Mouse (Mus musculus): ENCODE data around the gene Atxn1.

Atxn1 gene

DNA sequence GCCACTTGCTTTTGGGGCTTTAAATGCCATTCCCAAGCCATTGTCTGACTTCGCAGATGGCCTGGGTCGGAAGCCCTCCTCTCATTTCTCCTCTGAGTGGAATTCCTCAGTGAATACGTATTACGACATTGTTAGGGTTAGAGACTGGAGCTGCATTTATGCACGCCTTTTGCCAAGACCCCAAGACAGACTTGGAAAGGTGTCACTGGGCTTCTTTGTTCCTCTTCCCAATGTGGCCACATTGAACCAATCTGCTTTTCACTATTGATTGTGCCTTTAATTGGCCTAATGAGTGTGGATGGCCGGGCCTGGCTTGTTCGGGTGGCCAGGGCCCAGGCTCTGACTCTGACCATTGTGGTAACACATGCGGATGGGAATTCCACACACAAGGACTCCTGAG lies 336.5 kb downstream of the Atxn1 start:
- DNase-seq (ENCODE audit: low spot score) = no peak

DNA sequence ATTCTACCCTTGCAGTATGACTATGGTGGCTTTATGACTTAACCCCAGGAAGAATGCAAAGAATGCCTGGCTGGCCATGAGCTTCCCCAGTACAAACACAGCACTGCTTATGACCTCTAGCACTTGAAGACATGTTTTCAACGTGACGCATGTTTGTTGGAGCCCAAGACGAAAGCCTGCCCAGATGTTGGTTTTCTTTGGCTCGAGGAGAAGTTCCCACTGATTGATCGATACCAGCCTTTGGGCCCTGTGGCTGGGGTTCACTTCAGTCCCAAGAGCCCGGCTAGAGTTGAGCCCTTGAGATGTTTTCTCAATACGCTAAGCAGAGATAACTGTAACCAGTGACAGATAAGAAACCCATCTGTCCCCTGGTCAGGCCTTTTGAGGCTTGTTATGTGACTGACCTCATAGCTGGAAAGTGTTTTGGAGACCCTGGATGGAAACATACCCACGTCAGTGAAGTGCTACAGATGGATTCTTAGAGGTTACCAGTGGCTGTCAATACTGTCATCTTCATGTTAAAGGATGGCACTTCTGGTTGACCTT lies 337.5 kb downstream of the Atxn1 start:
- no peak for DNase-seq (ENCODE audit: low spot score)

DNA sequence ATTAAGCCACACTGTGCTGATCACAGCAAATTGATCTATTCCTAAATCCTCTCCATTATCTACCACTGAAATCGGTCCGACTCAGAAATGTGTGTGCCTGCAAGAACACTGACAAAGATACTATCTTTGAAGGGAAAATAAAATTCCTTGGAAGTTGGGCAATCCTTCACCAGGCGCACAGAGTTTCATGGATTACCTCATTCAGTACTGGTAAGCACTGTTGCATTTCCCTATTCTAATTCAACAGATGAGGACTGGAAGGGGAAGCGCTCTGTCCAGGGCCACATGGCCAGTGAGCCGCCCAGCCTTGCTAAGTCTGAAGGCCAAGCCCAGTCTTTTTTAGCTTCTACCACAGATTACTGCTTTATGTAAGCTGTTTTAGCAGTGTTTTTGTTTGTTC lies 339.1 kb downstream of the Atxn1 start:
- DNase-seq (ENCODE audit: low spot score) = no peak

DNA sequence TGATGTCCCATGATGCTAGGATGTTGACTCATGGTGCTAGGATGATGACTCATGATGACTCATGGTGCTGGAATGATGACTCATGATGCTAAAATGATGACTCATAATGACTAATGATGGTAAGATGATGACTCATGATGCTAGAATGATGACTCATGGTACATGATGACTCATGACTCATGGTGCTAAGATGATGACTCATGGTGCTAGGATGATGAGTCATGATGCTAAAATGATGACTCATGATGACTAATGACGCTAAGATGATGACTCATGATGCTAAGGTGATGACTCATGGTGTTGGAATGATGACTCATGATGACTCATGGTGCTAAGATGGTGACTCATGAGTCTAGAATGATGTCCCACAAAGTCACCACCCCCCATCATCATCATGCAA lies 341.0 kb downstream of the Atxn1 start:
- no peak for DNase-seq (ENCODE audit: low spot score)

DNA sequence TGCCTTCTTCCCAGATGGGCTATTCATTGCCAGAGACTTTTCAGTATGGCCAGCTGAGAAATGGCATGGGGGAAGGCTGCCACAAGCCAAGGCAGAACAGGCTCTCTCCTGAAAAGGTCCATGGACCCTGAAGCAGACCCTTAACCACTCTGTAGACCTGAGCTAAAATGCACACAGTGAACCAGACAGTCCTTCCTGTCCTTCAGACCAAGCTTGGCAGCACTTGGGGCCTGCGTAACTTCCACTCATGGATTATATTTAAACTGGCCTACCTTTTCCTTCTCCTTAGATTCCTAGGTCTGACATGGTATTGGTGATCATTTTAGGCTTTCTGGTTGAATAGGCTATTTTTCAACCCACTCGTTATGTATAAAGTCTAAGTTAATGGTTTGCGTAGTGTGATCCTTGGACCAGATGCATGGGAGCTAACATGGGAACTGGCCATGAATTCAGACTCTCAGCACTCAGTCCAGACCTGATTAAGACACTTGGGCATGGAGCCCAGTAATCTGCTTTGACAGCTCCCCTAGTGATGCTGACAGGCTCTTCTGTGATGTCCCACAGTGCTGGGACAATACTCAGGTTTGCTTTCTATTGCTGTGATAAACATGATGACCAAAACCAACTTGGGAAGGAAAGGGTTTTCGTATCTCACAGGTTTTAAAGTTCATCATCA lies 341.8 kb downstream of the Atxn1 start:
- DNase-seq (ENCODE audit: low spot score) = no peak

DNA sequence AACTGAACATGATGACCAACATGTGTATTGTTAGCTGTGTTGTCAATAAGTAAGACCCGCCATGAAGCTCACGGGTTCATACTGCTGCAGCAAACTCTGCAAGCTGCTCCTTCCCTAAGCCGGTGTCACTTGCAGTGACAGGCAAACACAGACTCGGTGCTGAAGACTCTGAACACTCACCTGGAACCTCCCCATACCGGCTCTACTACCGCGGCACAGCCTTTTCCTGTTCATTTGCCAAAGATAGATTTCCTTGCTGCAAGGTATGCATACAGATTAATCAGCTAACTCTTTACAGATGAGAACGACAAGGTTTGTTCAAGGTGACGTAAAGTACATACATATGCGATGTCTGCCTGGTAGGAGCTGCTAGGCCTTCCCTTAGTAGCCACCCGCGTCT lies 344.1 kb downstream of the Atxn1 start:
- DNase-seq (ENCODE audit: low spot score) = no peak

DNA sequence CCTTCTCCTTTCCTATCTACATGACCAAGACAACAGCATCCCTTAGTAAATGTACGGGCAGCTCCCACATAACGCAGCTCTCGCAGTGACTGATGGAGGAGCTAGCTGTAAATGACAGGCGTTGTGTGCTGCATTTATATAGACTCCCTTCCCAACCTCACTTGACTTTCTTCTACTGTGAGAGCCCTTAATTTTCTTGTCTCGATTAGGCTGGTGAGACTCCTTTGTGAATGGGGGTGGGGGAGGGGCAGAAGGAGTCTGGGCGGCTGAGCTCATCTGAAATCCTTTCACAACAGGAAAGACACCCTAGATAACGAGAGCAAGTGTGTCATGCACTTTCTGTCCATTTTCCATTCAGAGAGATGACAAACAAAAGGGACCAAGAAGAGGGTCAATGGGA lies 344.5 kb downstream of the Atxn1 start:
- DNase-seq (ENCODE audit: low spot score) = no peak

DNA sequence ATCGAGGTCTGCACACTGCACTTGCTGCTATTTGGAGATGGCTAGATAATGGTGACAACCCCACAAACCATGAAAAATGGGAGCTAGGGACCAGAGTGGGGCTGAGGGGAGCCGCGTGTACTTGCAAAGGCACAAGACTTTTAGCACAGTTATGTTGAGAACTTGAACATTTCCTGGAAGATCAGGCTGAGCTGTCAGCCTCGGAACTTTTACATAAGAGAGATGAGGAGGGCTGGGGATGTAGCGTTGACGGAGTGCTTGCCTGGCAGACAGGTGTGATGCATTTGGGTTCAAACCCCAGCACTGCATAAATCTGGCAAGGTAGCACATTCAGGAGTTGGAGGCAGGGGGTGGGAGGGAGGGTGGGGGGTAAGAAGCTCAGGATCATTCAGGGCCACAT lies 346.8 kb downstream of the Atxn1 start:
- no peak for DNase-seq (ENCODE audit: low spot score)

DNA sequence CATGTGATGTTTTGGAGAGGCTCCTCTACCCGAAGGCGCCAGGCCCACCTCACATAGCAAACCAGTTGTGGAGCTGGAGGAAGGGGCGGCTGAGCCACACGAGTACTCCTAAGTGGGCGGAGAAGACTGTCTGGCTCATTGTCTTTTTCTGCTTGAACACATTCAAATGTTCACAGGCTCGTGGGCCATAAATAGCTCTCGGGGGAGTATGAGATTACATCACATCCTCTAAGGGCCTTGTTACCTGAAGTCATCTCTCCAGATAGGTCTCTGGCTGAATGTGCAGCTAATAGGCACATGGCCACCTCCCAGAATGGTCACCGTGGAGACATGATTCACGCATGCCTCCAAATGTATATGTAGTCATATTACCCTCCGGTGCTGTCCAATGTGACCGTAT lies 350.0 kb downstream of the Atxn1 start:
- DNase-seq (ENCODE audit: low spot score) = peak; percentile 51

DNA sequence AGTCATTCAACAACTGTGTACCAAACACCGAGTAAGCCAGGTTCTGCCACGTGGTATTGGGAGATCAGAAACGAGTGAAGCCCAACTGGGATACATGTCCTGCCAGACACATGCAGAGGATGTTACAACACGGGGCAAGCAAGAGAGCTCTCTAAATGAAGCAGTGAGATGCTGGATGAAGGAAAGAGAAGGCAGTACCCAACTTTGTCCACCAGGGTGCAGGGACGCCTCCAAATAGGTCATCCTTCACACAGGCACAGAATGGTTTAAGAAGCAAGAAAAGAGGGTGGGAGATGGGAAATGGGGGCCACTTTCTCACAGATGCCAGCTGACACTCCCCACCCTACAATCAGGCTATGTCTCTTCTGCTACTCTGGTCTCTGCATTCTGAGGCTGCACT lies 351.5 kb downstream of the Atxn1 start:
- DNase-seq (ENCODE audit: low spot score) = peak; percentile 50

DNA sequence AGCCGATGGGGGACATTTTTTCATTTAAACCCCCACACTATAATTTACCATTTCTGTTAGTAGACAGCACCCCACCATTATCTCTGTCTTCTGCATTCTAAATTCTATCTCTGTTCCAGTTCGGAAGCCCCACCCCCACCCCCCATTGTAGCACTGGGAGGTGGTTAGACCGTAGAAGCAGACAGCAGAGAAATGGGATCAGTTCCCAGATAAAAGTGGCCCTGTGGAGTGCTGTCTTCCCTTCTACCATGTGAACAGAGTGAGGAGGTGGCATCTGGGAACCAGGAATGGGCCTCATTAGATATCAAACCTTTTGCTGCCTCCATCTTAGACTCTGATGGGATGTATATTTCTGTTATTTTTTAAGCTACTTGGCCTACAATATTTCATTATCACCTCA lies 353.3 kb downstream of the Atxn1 start:
- no peak for DNase-seq (ENCODE audit: low spot score)

DNA sequence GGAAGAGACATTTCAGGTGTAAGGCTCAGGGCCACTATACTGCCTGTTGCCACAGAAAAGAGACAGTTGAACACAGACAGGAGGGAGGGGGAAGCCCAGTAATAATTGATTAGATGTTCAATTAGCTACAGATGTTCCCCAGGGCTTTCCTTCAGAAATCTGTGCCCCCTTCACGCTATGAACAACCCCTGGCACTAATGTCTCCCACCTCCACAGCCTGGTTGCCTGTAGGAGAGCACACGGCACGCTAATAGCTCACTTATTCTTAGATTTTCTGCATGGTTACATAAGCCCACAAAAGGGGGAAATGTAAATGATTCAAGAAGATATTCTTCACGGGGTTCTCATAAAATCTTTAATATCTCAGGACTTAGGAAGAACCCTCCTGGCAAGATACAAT lies 355.3 kb downstream of the Atxn1 start:
- DNase-seq (ENCODE audit: low spot score) = no peak

DNA sequence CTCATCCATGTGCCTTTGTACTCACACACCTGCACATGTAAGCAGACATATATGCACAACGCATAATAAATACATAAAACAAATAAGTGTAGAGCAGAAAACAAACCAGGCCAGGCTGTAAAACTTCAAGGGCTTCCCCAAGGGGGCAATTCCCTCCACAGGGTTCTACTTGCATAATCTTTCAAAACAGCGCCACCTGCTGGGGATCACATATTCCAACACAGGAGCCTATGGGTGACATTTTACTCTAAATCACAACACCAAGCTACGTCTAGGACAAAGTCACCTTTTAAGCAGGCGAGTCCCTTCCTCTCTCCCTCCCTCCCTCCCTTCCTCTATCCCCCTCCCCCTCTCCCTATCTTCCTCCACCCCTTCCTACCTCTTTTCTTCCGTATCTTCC lies 356.2 kb downstream of the Atxn1 start:
- DNase-seq (ENCODE audit: low spot score) = no peak

DNA sequence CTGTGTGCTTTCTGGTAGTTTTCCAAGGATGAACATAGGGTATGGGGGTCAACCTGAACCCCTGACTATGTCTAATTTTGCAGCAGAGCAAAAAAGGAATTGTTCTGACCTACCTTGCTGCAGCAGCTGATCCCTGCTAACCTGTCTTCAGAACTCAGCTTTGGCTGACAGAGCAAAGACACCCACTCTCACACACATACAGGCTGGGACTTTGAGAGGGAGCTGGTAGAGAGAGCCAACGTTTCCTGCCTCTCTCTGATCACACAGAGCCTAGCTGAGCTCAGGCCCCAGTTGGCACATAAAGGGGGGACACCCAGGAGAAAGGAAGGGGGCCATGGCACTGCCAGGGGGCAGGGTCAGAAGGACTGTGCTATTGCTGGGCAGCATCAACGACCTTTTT lies 356.9 kb downstream of the Atxn1 start:
- no peak for DNase-seq (ENCODE audit: low spot score)

DNA sequence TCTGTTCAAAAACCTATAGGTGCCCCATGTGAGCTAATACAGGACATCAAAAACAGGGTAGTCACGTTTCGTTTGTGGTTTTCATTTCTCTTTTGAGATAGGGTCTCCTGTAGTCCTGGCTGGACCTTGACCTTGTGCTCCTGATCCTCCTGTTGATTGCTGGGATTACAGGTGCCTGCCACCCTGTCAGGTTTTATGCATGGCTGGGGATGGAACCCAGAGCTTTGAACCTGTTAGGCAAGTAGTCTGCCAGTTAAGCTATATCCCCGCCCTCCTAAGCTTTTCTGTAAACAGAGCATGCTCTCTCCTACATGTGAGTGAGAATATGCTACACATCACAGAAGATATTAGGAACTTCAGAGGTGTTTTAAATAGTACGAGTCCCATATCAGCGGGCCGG lies 361.2 kb downstream of the Atxn1 start:
- no peak for DNase-seq (ENCODE audit: low spot score)

DNA sequence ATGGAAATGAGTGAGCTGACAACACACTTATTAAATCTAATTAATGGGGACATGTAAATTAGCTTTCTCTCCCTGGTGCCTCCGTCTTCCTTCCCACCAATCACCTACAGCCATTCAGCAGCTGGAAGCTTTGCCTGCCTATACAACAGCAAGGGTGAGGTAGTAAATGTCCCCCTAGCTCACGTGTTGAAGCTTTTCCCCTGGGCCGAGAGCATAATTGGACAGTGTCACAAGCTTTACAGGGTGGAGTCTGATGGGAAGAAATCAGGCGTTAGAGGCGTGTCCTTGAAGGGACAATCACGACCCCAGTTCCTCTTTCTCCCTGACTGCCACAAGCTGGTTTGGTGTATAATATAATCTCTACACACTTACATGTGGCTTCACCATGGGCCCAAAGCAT lies 364.4 kb downstream of the Atxn1 start:
- no peak for DNase-seq (ENCODE audit: low spot score)

DNA sequence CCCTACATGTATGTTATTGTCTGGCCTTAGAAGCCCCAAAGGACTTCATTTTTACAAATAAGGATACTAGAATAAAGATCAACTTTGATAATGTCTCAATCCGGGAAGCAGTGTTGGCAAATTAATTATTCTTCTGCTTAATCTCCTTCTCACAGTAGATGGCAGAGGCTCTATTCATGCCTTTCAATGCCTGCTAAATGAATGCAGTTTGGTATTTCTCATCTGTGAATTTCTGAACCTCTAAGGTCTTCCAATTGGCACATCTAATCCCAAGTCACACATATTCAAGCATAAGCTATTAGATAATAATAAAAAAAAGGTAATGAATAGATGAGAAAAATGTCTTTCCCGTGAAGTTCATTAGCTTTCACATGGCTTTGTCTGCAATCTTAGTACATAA lies 365.0 kb downstream of the Atxn1 start:
- no peak for DNase-seq (ENCODE audit: low spot score)

DNA sequence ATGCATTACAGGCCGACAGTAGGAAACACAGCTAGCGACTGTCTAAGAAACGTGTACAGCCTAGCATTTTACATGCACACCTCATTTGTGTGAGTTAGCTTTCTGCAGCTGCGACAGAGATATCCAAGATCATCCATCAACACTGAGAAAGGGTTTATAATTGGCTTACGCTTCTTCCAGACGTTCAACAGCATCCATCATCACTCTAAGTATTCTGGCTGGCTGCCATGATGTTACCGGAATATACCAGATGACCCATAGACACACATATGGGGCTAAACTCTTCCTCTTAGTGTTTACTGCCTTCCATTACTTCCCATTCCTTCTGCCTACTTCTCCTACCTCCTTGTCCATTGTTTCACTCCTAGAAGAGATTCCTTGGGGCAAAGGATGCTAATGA lies 369.4 kb downstream of the Atxn1 start:
- no peak for DNase-seq (ENCODE audit: low spot score)

DNA sequence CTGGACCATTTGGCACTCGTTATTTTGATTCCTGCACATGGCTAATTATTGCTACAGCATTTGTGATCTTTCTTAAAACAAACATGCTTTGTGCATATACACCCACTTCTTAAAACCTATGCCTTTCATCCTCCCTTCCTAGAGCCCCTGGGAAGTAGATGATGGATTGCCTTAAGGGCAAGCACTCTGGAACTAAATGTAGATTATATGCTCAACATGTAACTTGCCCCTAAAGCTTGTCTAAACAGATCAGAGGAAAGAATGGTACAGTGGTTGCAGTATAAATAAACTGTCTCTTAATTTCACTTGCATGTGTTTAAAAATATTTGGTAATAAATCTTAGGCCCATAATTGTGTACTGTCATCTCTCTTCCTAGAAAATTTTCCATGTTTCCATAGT lies 370.9 kb downstream of the Atxn1 start:
- no peak for DNase-seq (ENCODE audit: low spot score)

DNA sequence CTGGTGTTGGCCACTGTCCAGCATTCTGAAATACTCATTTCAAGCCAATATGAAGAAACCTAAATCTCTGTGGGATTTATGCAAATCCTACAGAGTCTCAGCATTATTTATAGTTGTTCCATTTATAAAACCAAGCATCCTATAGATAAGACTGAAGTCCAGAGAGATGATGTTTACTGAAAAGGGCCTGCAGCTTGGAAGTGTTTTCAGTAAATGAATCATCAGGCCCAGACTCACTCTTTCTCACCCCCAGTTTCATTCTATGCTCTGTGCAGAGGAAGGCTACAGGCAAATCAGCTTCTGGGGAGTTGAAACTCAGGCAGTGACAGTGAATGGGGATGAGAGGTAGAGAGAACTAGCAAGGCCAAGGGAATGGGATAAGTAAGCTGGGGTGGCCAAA lies 373.9 kb downstream of the Atxn1 start:
- no peak for DNase-seq (ENCODE audit: low spot score)

DNA sequence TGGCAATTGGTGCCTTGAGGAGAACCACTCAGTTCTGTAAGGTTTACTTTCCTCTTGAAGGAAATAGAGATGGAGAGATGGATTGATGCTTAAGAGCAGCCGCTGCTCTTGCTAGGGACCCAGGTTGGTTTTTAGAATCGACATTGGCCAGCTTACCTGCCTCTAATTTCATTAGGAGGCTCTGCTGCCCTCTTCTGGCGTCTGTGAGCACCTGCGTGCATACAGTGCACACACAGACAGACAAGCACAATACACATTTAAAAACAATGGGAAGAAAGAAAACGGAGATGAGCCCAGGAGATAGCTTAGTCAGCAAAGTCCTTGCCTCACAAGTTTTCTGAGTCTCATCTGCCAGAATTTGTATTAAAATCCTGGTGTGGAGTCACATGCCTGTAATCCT lies 381.7 kb downstream of the Atxn1 start:
- no peak for DNase-seq (ENCODE audit: low spot score)

DNA sequence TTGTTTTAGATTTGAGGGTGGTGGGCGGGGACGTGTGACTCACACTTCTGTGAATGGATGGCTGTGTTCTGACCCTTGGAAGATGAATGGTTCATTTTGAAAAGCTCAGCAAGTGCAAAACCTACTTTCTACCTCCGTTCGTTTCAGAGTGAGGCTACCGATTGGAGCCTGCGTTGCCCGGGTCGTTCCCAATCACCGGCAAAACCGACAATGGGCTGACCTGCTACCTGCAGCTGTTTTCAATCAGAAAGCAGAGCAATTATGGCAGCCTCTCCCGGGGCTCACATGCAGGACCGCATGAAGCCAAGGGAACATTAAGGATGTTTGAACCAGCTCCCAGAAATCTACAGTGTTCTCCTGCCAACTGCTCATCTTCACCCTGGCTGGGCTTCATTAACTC lies 382.5 kb downstream of the Atxn1 start:
- DNase-seq (ENCODE audit: low spot score) = no peak

DNA sequence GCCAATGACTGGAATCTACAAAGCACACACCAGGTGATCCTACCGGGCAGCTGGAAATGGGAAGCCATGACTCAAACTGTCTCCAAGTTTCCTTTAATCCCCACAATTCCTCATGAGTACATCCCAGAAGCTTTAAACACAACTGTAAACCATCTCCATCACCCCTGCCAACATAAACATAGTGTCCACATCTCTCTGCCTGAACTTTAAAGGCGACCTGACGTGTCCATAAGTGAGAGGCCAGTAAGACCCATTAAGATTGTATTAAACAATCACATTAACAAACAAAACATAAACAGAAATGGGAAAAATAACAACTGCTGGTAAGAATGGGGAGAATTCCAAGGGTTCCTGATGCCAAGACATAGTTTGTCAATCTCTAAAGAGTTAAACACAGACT lies 385.1 kb downstream of the Atxn1 start:
- DNase-seq (ENCODE audit: low spot score) = no peak

DNA sequence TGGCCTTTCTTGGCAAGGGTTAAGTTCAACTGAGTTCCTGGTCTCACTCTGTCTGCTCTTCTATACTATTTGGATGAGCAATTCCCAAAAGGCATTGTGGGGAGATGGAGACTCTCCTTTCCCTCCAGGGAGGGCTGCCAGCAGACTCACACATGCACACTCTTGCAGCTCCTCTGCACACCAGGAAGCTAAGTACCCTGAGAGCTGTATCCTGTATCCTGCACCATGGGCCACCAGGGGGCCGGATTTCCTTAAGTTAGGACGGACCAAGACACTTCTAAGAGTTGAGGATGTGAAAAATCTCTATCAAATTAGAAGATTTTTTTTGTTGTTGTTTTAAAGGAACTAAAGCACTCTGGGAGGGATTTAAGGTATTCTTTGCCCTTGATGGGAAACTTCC lies 387.0 kb downstream of the Atxn1 start:
- DNase-seq (ENCODE audit: low spot score) = no peak

DNA sequence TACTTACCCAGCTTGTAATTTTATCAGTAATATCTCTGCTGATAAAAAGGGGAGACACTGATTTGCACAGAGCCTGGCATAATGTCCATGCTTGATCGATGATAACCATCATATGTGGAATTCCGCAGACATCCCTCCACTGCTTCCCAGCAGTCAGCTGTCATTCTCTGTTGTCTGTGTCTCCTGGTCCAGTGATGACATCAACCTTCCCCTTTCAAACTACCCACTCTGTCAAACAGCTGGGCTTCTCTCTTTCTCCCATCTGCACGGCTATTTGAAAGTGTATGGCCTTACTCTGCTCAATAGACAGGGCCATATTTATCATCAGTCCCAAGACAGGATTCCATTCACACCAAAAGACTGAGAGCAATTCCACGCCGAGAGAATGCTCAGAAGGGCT lies 387.4 kb downstream of the Atxn1 start:
- no peak for DNase-seq (ENCODE audit: low spot score)

All from left cerebral cortex, adult 11 months (tissue).